Mouse (Mus musculus) heart, embryonic 13.5 days (tissue): ENCODE measurements around the gene Sdha. TPM values are rescaled to one million over a fixed set of nuclear protein-coding genes. Genes with fewer than 3 reads are reported as not detected.

Experiments
- ATAC-seq: fragments of 200-750 bp; cut with Nextera tagmentation; 2 replicates; pipeline ENCODE4 v1.8.0; 2017; ENCODE audit warnings: moderate TSS enrichment; ENCODE audit not compliant: insufficient number of reproducible peaks, low FRiP score, low TSS enrichment; ENCODE audit errors: extremely low read depth
- H3K27ac ChIP-seq: fragments of 300-500 bp; sonication (generic); replicated peaks from 2 replicates; pipeline ENCODE4 v1.5.1; 2015; ENCODE audit warnings: moderate library complexity, mild to moderate bottlenecking, inconsistent platforms
- H3K27me3 ChIP-seq: fragments of 300-500 bp; sonication (generic); replicated peaks from 2 replicates; pipeline ENCODE4 v1.6.1; 2015; ENCODE audit warnings: mild to moderate bottlenecking, inconsistent platforms
- H3K36me3 ChIP-seq: fragments of 300-500 bp; sonication (generic); 2 replicates; pipeline ENCODE4 v1.6.1; 2015; ENCODE audit warnings: mild to moderate bottlenecking, inconsistent platforms
- H3K4me1 ChIP-seq: fragments of 300-500 bp; sonication (generic); 2 replicates; pipeline ENCODE4 v1.6.1; 2015; ENCODE audit warnings: inconsistent platforms
- H3K4me2 ChIP-seq: fragments of 300-500 bp; sonication (generic); 2 replicates; pipeline ENCODE4 v1.6.1; 2015; ENCODE audit warnings: inconsistent platforms, mild to moderate bottlenecking, moderate library complexity
- H3K4me3 ChIP-seq: fragments of 300-500 bp; sonication (generic); 2 replicates; pipeline ENCODE4 v1.5.1; 2015; ENCODE audit warnings: moderate library complexity, mild to moderate bottlenecking, inconsistent platforms
- H3K9ac ChIP-seq: fragments of 300-500 bp; sonication (generic); 2 replicates; pipeline ENCODE4 v1.6.1; 2015; ENCODE audit warnings: inconsistent platforms, mild to moderate bottlenecking, moderate library complexity
- H3K9me3 ChIP-seq: fragments of 300-500 bp; sonication (generic); 2 replicates; pipeline ENCODE4 v1.6.1; 2016; ENCODE audit warnings: inconsistent platforms
- WGBS: fragments of 180-500 bp; shearing (Covaris S2); methylation state at CpG from one replicate; pipeline ENCODE4 v1.1.7; 2015; ENCODE audit warnings: mixed read lengths; 5-methylcytosine and 5-hydroxymethylcytosine counted together
- polyA plus RNA-seq: library from polyadenylated mRNA; unstranded; fragments of >200 nt; fragmentation: Nextera tagmentation; extraction: Ambion mirVana; gene quantifications from 2 replicates; pipeline ENCODE4 v1.2.1, GENCODE M21; 2015

Gene Sdha
- polyA plus RNA-seq, 1 experiment from 2014 or later, result 427 TPM

- ATAC-seq, result no peak
- Histone ChIP-seq H3K27me3 (no peaks in the 10 kb centered on the region), H3K4me2 (no peak overlapping the region), H3K4me3 (no peak overlapping the region), H3K27ac (no peak overlapping the region), H3K36me3 (peaks cover 85% of the 10 kb centered on the region), H3K9ac (no peak overlapping the region), H3K9me3 (no peaks in the 10 kb centered on the region), H3K4me1 (no peaks in the 10 kb centered on the region)
- WGBS, result 94% methylated on average over 13 of the region's 13 CpGs
These were observed 6.4 kb upstream of the Sdha start for GRCm38 (mm10) chr13:74356491-74356890.

- Histone ChIP-seq H3K9ac (peak overlapping the region; percentile 91), H3K27ac (peak overlapping the region; percentile 90), H3K4me1 (peaks cover 24% of the 10 kb centered on the region), H3K9me3 (no peaks in the 10 kb centered on the region), H3K4me3 (peak overlapping the region; percentile 77), H3K4me2 (peak overlapping the region; percentile 71), H3K36me3 (peaks cover 25% of the 10 kb centered on the region), H3K27me3 (no peaks in the 10 kb centered on the region)
- under 1% methylated on average over 15 of the region's 15 CpGs for WGBS
- ATAC-seq, result 0 out of 2 replicates have a peak, but pooled peaks have one; percentile 2
These were observed 391 bp upstream of the Sdha start for GRCm38 (mm10) chr13:74350435-74350906.

GRCm38 (mm10) chr13:74341036-74341435, 9.0 kb downstream of the Sdha start:
- Histone ChIP-seq H3K9me3 (no peaks in the 10 kb centered on the region), H3K9ac (no peak overlapping the region), H3K4me1 (no peaks in the 10 kb centered on the region), H3K36me3 (peaks cover 82% of the 10 kb centered on the region), H3K27me3 (no peaks in the 10 kb centered on the region), H3K4me2 (no peak overlapping the region), H3K27ac (no peak overlapping the region), H3K4me3 (no peak overlapping the region)
- no peak for ATAC-seq
- 50% methylated on average over 3 of the region's 3 CpGs for WGBS

GRCm38 (mm10) chr13:74329321-74329720, 20.8 kb downstream of the Sdha start:
- no peak overlapping the region for H3K4me2 ChIP-seq
- no peaks in the 10 kb centered on the region for H3K9me3 ChIP-seq
- no peaks in the 10 kb centered on the region for H3K4me1 ChIP-seq
- H3K36me3 ChIP-seq, result peaks cover 88% of the 10 kb centered on the region
- no peak for ATAC-seq
- H3K27me3 ChIP-seq, result no peaks in the 10 kb centered on the region
- no peak overlapping the region for H3K9ac ChIP-seq
- H3K4me3 ChIP-seq, result no peak overlapping the region
- no peak overlapping the region for H3K27ac ChIP-seq

GRCm38 (mm10) chr13:74317170-74317849, 32.8 kb downstream of the Sdha start, which contains the start of gene Pdcd6:
Gene Pdcd6 (minus strand): TSS chr13:74317580.
- H3K4me3 ChIP-seq, result peak within 1 kb of the TSS; percentile 79
- H3K4me1 ChIP-seq, result peaks cover 15% of the 10 kb centered on the region
- peak; percentile 99 for ATAC-seq
- peak within 1 kb of the TSS; percentile 90 for H3K9ac ChIP-seq
- H3K9me3 ChIP-seq, result no peaks in the 10 kb centered on the region
- peaks cover 53% of the 10 kb centered on the region for H3K36me3 ChIP-seq
- no peaks in the 10 kb centered on the region for H3K27me3 ChIP-seq
- peak within 1 kb of the TSS; percentile 74 for H3K27ac ChIP-seq
- under 1% methylated on average over 36 of the region's 36 CpGs for WGBS
- H3K4me2 ChIP-seq, result peak within 1 kb of the TSS; percentile 87

GRCm38 (mm10) chr13:74316789-74317169, 33.3 kb downstream of the Sdha start:
- no peak for ATAC-seq
- Histone ChIP-seq H3K27me3 (no peaks in the 10 kb centered on the region), H3K4me2 (peak overlapping the region; percentile 87), H3K36me3 (peaks cover 51% of the 10 kb centered on the region), H3K9me3 (no peaks in the 10 kb centered on the region), H3K4me3 (peak overlapping the region; percentile 79), H3K4me1 (peaks cover 15% of the 10 kb centered on the region), H3K9ac (peak overlapping the region; percentile 90), H3K27ac (peak overlapping the region; percentile 61)
- WGBS, result 4% methylated on average over 15 of the region's 15 CpGs

GRCm38 (mm10) chr13:74316386-74316785, 33.7 kb downstream of the Sdha start:
- Histone ChIP-seq H3K4me1 (peaks cover 15% of the 10 kb centered on the region), H3K36me3 (peaks cover 51% of the 10 kb centered on the region), H3K9ac (peak overlapping the region; percentile 90), H3K4me2 (peak overlapping the region; percentile 87), H3K9me3 (no peaks in the 10 kb centered on the region), H3K27ac (peak overlapping the region; percentile 61; the same call in 1 of the 2 replicates), H3K27me3 (no peaks in the 10 kb centered on the region), H3K4me3 (peak overlapping the region; percentile 79)
- no peak for ATAC-seq
- 25% methylated on average over 4 of the region's 4 CpGs for WGBS

GRCm38 (mm10) chr13:74314616-74315015, 35.5 kb downstream of the Sdha start:
- Histone ChIP-seq H3K4me1 (peaks cover 15% of the 10 kb centered on the region), H3K27ac (no peak overlapping the region), H3K9ac (no peak overlapping the region), H3K9me3 (no peaks in the 10 kb centered on the region), H3K27me3 (no peaks in the 10 kb centered on the region), H3K36me3 (peaks cover 50% of the 10 kb centered on the region), H3K4me2 (no peak overlapping the region), H3K4me3 (no peak overlapping the region)
- 93% methylated on average over 3 of the region's 3 CpGs for WGBS
- ATAC-seq, result no peak

GRCm38 (mm10) chr13:74305780-74306179, 44.3 kb downstream of the Sdha start:
- ATAC-seq, result no peak
- 100% methylated on average over 1 of the region's 1 CpGs for WGBS
- no peak overlapping the region for H3K9ac ChIP-seq
- peaks cover 86% of the 10 kb centered on the region for H3K36me3 ChIP-seq
- H3K27me3 ChIP-seq, result no peaks in the 10 kb centered on the region
- no peak overlapping the region for H3K27ac ChIP-seq
- no peaks in the 10 kb centered on the region for H3K4me1 ChIP-seq
- H3K4me3 ChIP-seq, result no peak overlapping the region
- no peak overlapping the region for H3K4me2 ChIP-seq
- no peaks in the 10 kb centered on the region for H3K9me3 ChIP-seq

GRCm38 (mm10) chr13:74305380-74305779, 44.7 kb downstream of the Sdha start:
- Histone ChIP-seq H3K36me3 (peaks cover 82% of the 10 kb centered on the region), H3K4me3 (no peak overlapping the region), H3K4me2 (no peak overlapping the region), H3K27ac (no peak overlapping the region), H3K27me3 (no peaks in the 10 kb centered on the region), H3K9ac (no peak overlapping the region), H3K4me1 (no peaks in the 10 kb centered on the region), H3K9me3 (no peaks in the 10 kb centered on the region)
- ATAC-seq, result no peak
- WGBS, result 87% methylated on average over 6 of the region's 6 CpGs

GRCm38 (mm10) chr13:74302050-74303037, 47.7 kb downstream of the Sdha start:
- Histone ChIP-seq H3K9ac (no peak overlapping the region), H3K9me3 (no peaks in the 10 kb centered on the region)
- 77% methylated on average over 10 of the region's 10 CpGs for WGBS

More at GRCm38 (mm10) chr13:74302050-74303037, 47.7 kb downstream of the Sdha start:
- no peak overlapping the region for H3K4me2 ChIP-seq
- no peak overlapping the region for H3K27ac ChIP-seq
- no peaks in the 10 kb centered on the region for H3K27me3 ChIP-seq
- H3K4me3 ChIP-seq, result no peak overlapping the region
- no peak for ATAC-seq
- no peaks in the 10 kb centered on the region for H3K4me1 ChIP-seq
- H3K36me3 ChIP-seq, result peaks cover 53% of the 10 kb centered on the region
